20 mouse cellular contexts compared by ENCODE assay signal in genomic region chr6:16703412-16703746, GRCm38 (mm10).
"Had no signal": no experiment of that assay in that cellular context is flagged by ENCODE, and none has a peak within 500 bp of the region (broad histone marks: within the 10 kb centered on the region; RNA-seq: fewer than 3 reads in every experiment).

No protein-coding gene starts in this region.

- H3K4me3 ChIP-seq: layer of hippocampus, adult 2 months; liver, embryonic 12.5 days; liver, embryonic 15.5 days; lung, embryonic 15.5 days; megakaryocyte, embryonic 14.5 days; midbrain, embryonic 10.5 days; midbrain, embryonic 13.5 days; myocyte; neural tube, embryonic 13.5 days had no signal

- ATAC-seq: liver, embryonic 12.5 days; midbrain, embryonic 13.5 days; midbrain, embryonic 16.5 days had no signal

- H3K4me1 ChIP-seq: liver, embryonic 12.5 days; liver, embryonic 15.5 days; lung, embryonic 15.5 days; megakaryocyte, embryonic 14.5 days; midbrain, embryonic 13.5 days; neural tube, embryonic 13.5 days had no signal

- H3K27me3 ChIP-seq: liver, embryonic 12.5 days; liver, embryonic 15.5 days; lung, embryonic 15.5 days; megakaryocyte, embryonic 14.5 days; midbrain, embryonic 13.5 days; neural tube, embryonic 13.5 days had no signal

- H3K9me3 ChIP-seq: liver, embryonic 12.5 days; liver, embryonic 15.5 days; lung, embryonic 15.5 days; midbrain, embryonic 10.5 days; midbrain, embryonic 13.5 days; neural tube, embryonic 13.5 days had no signal

- DNase-seq: kidney, adult 18-20 months; kidney, adult 9 months; kidney, postnatal 25 days; layer of hippocampus, adult 9-11 months; liver; lung, adult 18-20 months; lung, postnatal 10 days; lung, postnatal 36 days; thymus, adult 18-20 months; thymus, postnatal 4 days had no signal

- H3K9ac ChIP-seq: liver, embryonic 12.5 days; liver, embryonic 15.5 days; lung, embryonic 15.5 days; midbrain, embryonic 13.5 days; neural tube, embryonic 13.5 days had no signal

- H3K27ac ChIP-seq: layer of hippocampus, adult 2 months; liver, embryonic 12.5 days; liver, embryonic 15.5 days; lung, embryonic 15.5 days; midbrain, embryonic 10.5 days; midbrain, embryonic 13.5 days; neural tube, embryonic 13.5 days had no signal

- H3K4me2 ChIP-seq: liver, embryonic 12.5 days; liver, embryonic 15.5 days; lung, embryonic 15.5 days; midbrain, embryonic 13.5 days; neural tube, embryonic 13.5 days had no signal

- H3K36me3 ChIP-seq: liver, embryonic 12.5 days; liver, embryonic 15.5 days; lung, embryonic 15.5 days; midbrain, embryonic 10.5 days; midbrain, embryonic 13.5 days; neural tube, embryonic 13.5 days had no signal
